Mouse (Mus musculus): ENCODE measurements around the gene Npas2.

GRCm38 (mm10) chr1:39191122-39191521, 2.4 kb upstream of the Npas2 start:
- no peak for TF ChIP-seq E2F4 (IDR thresholded peaks at IDR 0.05; ENCODE audit: borderline replicate concordance, low read depth, low read length)
- no peak for TF ChIP-seq USF1 (IDR thresholded peaks at IDR 0.05; ENCODE audit: low read depth, low read length)
- TF ChIP-seq MAFK (IDR thresholded peaks at IDR 0.05; ENCODE audit: borderline replicate concordance, low read depth, low read length) = no peak
- TF ChIP-seq TCF12 (IDR thresholded peaks at IDR 0.05; ENCODE audit: low read depth, low read length) = no peak
- TF ChIP-seq ZNF384 (IDR thresholded peaks at IDR 0.05; ENCODE audit: low read depth, low read length) = no peak
- no peak for TF ChIP-seq CTCF (IDR thresholded peaks at IDR 0.05 in 2 of 3, conservative IDR thresholded peaks at IDR 0.05 in 1 of 3; ENCODE audit: control insufficient read depth in 1 of 3, insufficient read depth in 1 of 3, low read depth in 2 of 3, low read length in 3 of 3, poor library complexity in 1 of 3, severe bottlenecking in 1 of 3)
- TF ChIP-seq EP300 (IDR thresholded peaks at IDR 0.05; ENCODE audit: low read depth in 1 of 2, low read length in 2 of 2) = no peak
- no peak for TF ChIP-seq POLR2A (IDR thresholded peaks at IDR 0.05; ENCODE audit: control insufficient read depth in 1 of 2, insufficient read depth in 1 of 2, low read depth in 1 of 2, low read length in 2 of 2, poor library complexity in 1 of 2)
- TF ChIP-seq GATA1 (IDR thresholded peaks at IDR 0.05; ENCODE audit: low read depth, low read length) = no peak
- TF ChIP-seq MYB (IDR thresholded peaks at IDR 0.05; ENCODE audit: low read depth, low read length) = no peak
- no peak for TF ChIP-seq BHLHE40 (IDR thresholded peaks at IDR 0.05; ENCODE audit: borderline replicate concordance, low read depth, low read length)
- TF ChIP-seq MAZ (IDR thresholded peaks at IDR 0.05; ENCODE audit: low read depth, low read length) = no peak

Data from MEL (cell line).